8 mouse cellular contexts compared by ENCODE assay signal in the genomic region with DNA sequence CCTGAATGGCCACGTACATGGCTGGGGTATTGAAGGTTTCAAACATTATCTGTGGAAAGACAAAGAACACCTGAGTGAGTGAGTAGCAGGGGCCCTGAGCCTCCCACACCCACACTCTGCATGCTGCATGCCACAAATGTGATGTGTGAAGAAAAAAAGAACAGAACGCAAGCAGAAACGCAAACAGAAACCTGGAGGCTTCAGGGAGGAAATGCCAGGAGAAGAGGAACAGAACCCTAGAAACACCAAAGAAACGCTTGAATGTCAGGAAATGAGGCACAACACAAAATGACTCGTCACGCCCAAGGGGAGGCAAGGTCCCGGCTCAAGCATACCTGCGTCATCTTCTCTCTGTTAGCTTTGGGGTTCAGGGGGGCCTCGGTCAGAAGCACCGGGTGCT. TPM values are rescaled to one million over a fixed set of nuclear protein-coding genes. Genes with fewer than 3 reads are reported as not detected.
DNase-seq lines count a peak whose midpoint lies in the region; ATAC-seq and TF ChIP-seq lines count a peak whose summit lies in the region.

No protein-coding gene starts in this region.

- peak overlapping the region; percentile 94 for H3K4me2 ChIP-seq in embryonic facial prominence, embryonic 13.5 days
- peak overlapping the region; percentile 100 for H3K4me2 ChIP-seq in liver, embryonic 14.5 days (ENCODE audit: low read depth)
- peak overlapping the region; percentile 92 for H3K4me2 ChIP-seq in stomach, embryonic 14.5 days (replicated peaks; ENCODE audit: low read depth, low read length)

- no peaks in the 10 kb centered on the region for H3K27me3 ChIP-seq in embryonic facial prominence, embryonic 13.5 days
- H3K27me3 ChIP-seq in hindbrain, embryonic 10.5 days (ENCODE audit: insufficient read depth, poor library complexity, severe bottlenecking) = no peaks in the 10 kb centered on the region
- H3K27me3 ChIP-seq in liver, embryonic 14.5 days (ENCODE audit: control insufficient read depth, insufficient read depth, low read length) = peaks cover 17% of the 10 kb centered on the region
- H3K27me3 ChIP-seq in stomach, embryonic 14.5 days (ENCODE audit: control insufficient read depth, insufficient read depth, low read length) = no peaks in the 10 kb centered on the region

- no peaks in the 10 kb centered on the region for H3K9me3 ChIP-seq in embryonic facial prominence, embryonic 13.5 days
- no peaks in the 10 kb centered on the region for H3K9me3 ChIP-seq in hindbrain, embryonic 10.5 days
- H3K9me3 ChIP-seq in liver, embryonic 14.5 days (ENCODE audit: control insufficient read depth, low read length) = no peaks in the 10 kb centered on the region
- H3K9me3 ChIP-seq in stomach, embryonic 14.5 days (ENCODE audit: control insufficient read depth, low read depth, low read length) = no peaks in the 10 kb centered on the region

- peak; percentile 16 for ATAC-seq in CD4-positive, CD25-positive, alpha-beta regulatory T cell, adult 4 months
- ATAC-seq in embryonic facial prominence, embryonic 13.5 days (ENCODE audit: insufficient number of reproducible peaks, insufficient read depth, low FRiP score, low TSS enrichment, low read depth) = no peak
- no peak for ATAC-seq in liver, embryonic 14.5 days (ENCODE audit: insufficient read depth)
- ATAC-seq in stomach, embryonic 14.5 days (ENCODE audit: insufficient number of reproducible peaks, insufficient read depth, low FRiP score, low read depth) = no peak

- H3K27ac ChIP-seq in embryonic facial prominence, embryonic 13.5 days = peak overlapping the region; percentile 99
- H3K27ac ChIP-seq in hindbrain, embryonic 10.5 days = peak overlapping the region; percentile 100
- H3K27ac ChIP-seq in liver, embryonic 14.5 days = no peak overlapping the region
- H3K27ac ChIP-seq in stomach, embryonic 14.5 days (ENCODE audit: low read length) = peak overlapping the region; percentile 100; the same call in 1 of the 2 replicates

- TF ChIP-seq CTCF in liver, embryonic 14.5 days (IDR thresholded peaks at IDR 0.05; ENCODE audit: low read depth) = no peak

- WGBS in embryonic facial prominence, embryonic 13.5 days = 7% methylated on average over 10 of the region's 10 CpGs
- 12% methylated on average over 10 of the region's 10 CpGs for WGBS in hindbrain, embryonic 10.5 days
- 8% methylated on average over 10 of the region's 10 CpGs for WGBS in liver, embryonic 14.5 days (ENCODE audit: insufficient replicate concordance)
- 4% methylated on average over 10 of the region's 10 CpGs for WGBS in stomach, embryonic 14.5 days

- peak overlapping the region; percentile 100 for H3K4me3 ChIP-seq in embryonic facial prominence, embryonic 13.5 days
- peak overlapping the region; percentile 100 for H3K4me3 ChIP-seq in hindbrain, embryonic 10.5 days
- peak overlapping the region; percentile 75 to 99 for H3K4me3 ChIP-seq in liver, embryonic 14.5 days (ENCODE audit: insufficient read depth in 1 of 2, low read depth in 2 of 2, low read length in 2 of 2)
- peak overlapping the region; percentile 93 for H3K4me3 ChIP-seq in stomach, embryonic 14.5 days (ENCODE audit: low read depth, low read length)

- peak overlapping the region; percentile 100 for H3K9ac ChIP-seq in embryonic facial prominence, embryonic 13.5 days
- H3K9ac ChIP-seq in liver, embryonic 14.5 days (replicated peaks) = peak overlapping the region; percentile 100
- H3K9ac ChIP-seq in stomach, embryonic 14.5 days (replicated peaks; ENCODE audit: low read depth, low read length) = peak overlapping the region; percentile 100

- DNase-seq in kidney, adult 11 months = peak; percentile 27
- no peak for DNase-seq in kidney, postnatal 14 days
- no peak for DNase-seq in hindbrain, embryonic 10.5 days (ENCODE audit: low spot score)
- no peak for DNase-seq in liver, embryonic 14.5 days (ENCODE audit: low read depth in 3 of 3, low spot score in 3 of 3)
- no peak for DNase-seq in frontal cortex, postnatal 36 days (ENCODE audit: low spot score in 2 of 2)

- TF ChIP-seq EP300 in liver, embryonic 14.5 days (IDR thresholded peaks at IDR 0.05; ENCODE audit: low read depth) = no peak

- peaks cover 22% of the 10 kb centered on the region for H3K4me1 ChIP-seq in embryonic facial prominence, embryonic 13.5 days
- peaks cover 47% of the 10 kb centered on the region for H3K4me1 ChIP-seq in hindbrain, embryonic 10.5 days (replicated peaks)
- peaks cover 11 to 25% of the 10 kb centered on the region in 2 experiments for H3K4me1 ChIP-seq in liver, embryonic 14.5 days (replicated peaks; ENCODE audit: control insufficient read depth in 2 of 2, insufficient read depth in 2 of 2, low read length in 1 of 2)
- peaks cover 15% of the 10 kb centered on the region for H3K4me1 ChIP-seq in stomach, embryonic 14.5 days (ENCODE audit: control insufficient read depth, insufficient read depth, low read length)

- peaks cover 21% of the 10 kb centered on the region for H3K36me3 ChIP-seq in embryonic facial prominence, embryonic 13.5 days
- peaks cover 26% of the 10 kb centered on the region for H3K36me3 ChIP-seq in hindbrain, embryonic 10.5 days
- peaks cover 14% of the 10 kb centered on the region for H3K36me3 ChIP-seq in liver, embryonic 14.5 days (replicated peaks; ENCODE audit: control insufficient read depth, insufficient read depth, low read depth)
- peaks cover 16% of the 10 kb centered on the region for H3K36me3 ChIP-seq in stomach, embryonic 14.5 days (ENCODE audit: control insufficient read depth, insufficient read depth, low read length)

RNA-seq across cellular contexts. Expression of a gene that starts 1.0 kb away (rescaled TPM):
- 1,000 to 10,000 TPM; 2,387 to 3,192 TPM for polyA plus RNA-seq in CD4-positive, CD25-positive, alpha-beta regulatory T cell, adult 4 months (2017; shearing (Covaris generic))
- 2,524 and 2,741 TPM in 2 replicates for polyA plus RNA-seq in embryonic facial prominence, embryonic 13.5 days (2015; fragmentation: Nextera tagmentation; extraction: Ambion mirVana)
- polyA plus RNA-seq in hindbrain, embryonic 10.5 days (2016; fragmentation: Nextera tagmentation; extraction: Ambion mirVana) = 3,119 and 3,536 TPM in 2 replicates
- polyA plus RNA-seq in liver, embryonic 14.5 days (2012; rRNA removed) = 256 and 265 TPM in 2 replicates
- 451 and 544 TPM in 2 replicates for polyA plus RNA-seq in liver, embryonic 14.5 days (2014; fragmentation: Nextera tagmentation; extraction: Ambion mirVana)
- polyA plus RNA-seq in stomach, embryonic 14.5 days (2014; fragmentation: Nextera tagmentation; extraction: Ambion mirVana) = 2,902 and 3,014 TPM in 2 replicates

RNA-seq across cellular contexts. Expression of a gene that starts 14.0 kb away (rescaled TPM):
- polyA plus RNA-seq in CD4-positive, CD25-positive, alpha-beta regulatory T cell, adult 4 months (2017; shearing (Covaris generic)) = under 1 TPM; 0.67 to 0.99 TPM
- 0.25 and 1.1 TPM in 2 replicates for polyA plus RNA-seq in embryonic facial prominence, embryonic 13.5 days (2015; fragmentation: Nextera tagmentation; extraction: Ambion mirVana)
- polyA plus RNA-seq in hindbrain, embryonic 10.5 days (2016; fragmentation: Nextera tagmentation; extraction: Ambion mirVana) = 0.50 and 0.77 TPM in 2 replicates
- not detected in 2 replicates for polyA plus RNA-seq in liver, embryonic 14.5 days (2012; rRNA removed)
- not detected in 2 replicates for polyA plus RNA-seq in liver, embryonic 14.5 days (2014; fragmentation: Nextera tagmentation; extraction: Ambion mirVana)
- polyA plus RNA-seq in stomach, embryonic 14.5 days (2014; fragmentation: Nextera tagmentation; extraction: Ambion mirVana) = 0.30 and 0.59 TPM in 2 replicates

RNA-seq across cellular contexts. Expression of a gene that starts 31.3 kb away (rescaled TPM):
- polyA plus RNA-seq in CD4-positive, CD25-positive, alpha-beta regulatory T cell, adult 4 months (2017; shearing (Covaris generic)) = 10 to 100 TPM; 17.8 to 27.0 TPM
- polyA plus RNA-seq in embryonic facial prominence, embryonic 13.5 days (2015; fragmentation: Nextera tagmentation; extraction: Ambion mirVana) = 38.6 and 43.7 TPM in 2 replicates
- 38.0 and 45.9 TPM in 2 replicates for polyA plus RNA-seq in hindbrain, embryonic 10.5 days (2016; fragmentation: Nextera tagmentation; extraction: Ambion mirVana)
- 5.3 and 6.3 TPM in 2 replicates for polyA plus RNA-seq in liver, embryonic 14.5 days (2012; rRNA removed)
- polyA plus RNA-seq in liver, embryonic 14.5 days (2014; fragmentation: Nextera tagmentation; extraction: Ambion mirVana) = 4.5 and 5.4 TPM in 2 replicates
- 35.7 and 40.2 TPM in 2 replicates for polyA plus RNA-seq in stomach, embryonic 14.5 days (2014; fragmentation: Nextera tagmentation; extraction: Ambion mirVana)
